Mouse (Mus musculus) kidney, adult 8-10 months (tissue): ENCODE results near the gene Gnai3.
A peak's percentile ranks its signal among the peaks of the same experiment; 100 is the strongest.

ENCODE experiments used
- DNase-seq, 2 experiments: peaks; one replicate each; pipeline ENCODE4 v3.0.0; 2022

Gnai3 gene

GRCm38 (mm10) chr3:108102075-108102474 is 43.9 kb downstream of the Gnai3 start:
- no peak for DNase-seq

- no peak for DNase-seq
Observed at GRCm38 (mm10) chr3:108101594-108101993, 44.4 kb downstream of the Gnai3 start.

GRCm38 (mm10) chr3:108098316-108098715 is 47.6 kb downstream of the Gnai3 start:
- DNase-seq: no peak

- no peak for DNase-seq
Observed at GRCm38 (mm10) chr3:108097656-108098055, 48.3 kb downstream of the Gnai3 start.

- DNase-seq: no peak
Observed at GRCm38 (mm10) chr3:108096726-108097125, 49.2 kb downstream of the Gnai3 start.

- no peak for DNase-seq
Observed at GRCm38 (mm10) chr3:108096226-108096625, 49.7 kb downstream of the Gnai3 start.

- DNase-seq: no peak
Observed at GRCm38 (mm10) chr3:108094976-108095760, 50.8 kb downstream of the Gnai3 start.

GRCm38 (mm10) chr3:108094146-108094545 is 51.8 kb downstream of the Gnai3 start:
- DNase-seq: no peak

- DNase-seq: no peak
Observed at GRCm38 (mm10) chr3:108093306-108093705, 52.6 kb downstream of the Gnai3 start.

- no peak for DNase-seq
Observed at GRCm38 (mm10) chr3:108092536-108093115, 53.3 kb downstream of the Gnai3 start, which contains the start of gene Gnat2. Gnat2 (plus strand) TSS chr3:108092789.

- DNase-seq: no peak
Observed at GRCm38 (mm10) chr3:108092030-108092429, 53.9 kb downstream of the Gnai3 start.

GRCm38 (mm10) chr3:108090561-108090960 is 55.4 kb downstream of the Gnai3 start:
- no peak for DNase-seq

GRCm38 (mm10) chr3:108089916-108090315 is 56.0 kb downstream of the Gnai3 start:
- no peak for DNase-seq

- no peak for DNase-seq
Observed at GRCm38 (mm10) chr3:108088842-108089380, 57.0 kb downstream of the Gnai3 start.

- no peak for DNase-seq
Observed at GRCm38 (mm10) chr3:108087329-108087728, 58.6 kb downstream of the Gnai3 start.

GRCm38 (mm10) chr3:108086470-108086979 is 59.4 kb downstream of the Gnai3 start, which contains the start of gene Ampd2:
Ampd2 (minus strand) TSS chr3:108086651.
- DNase-seq: peak; percentile 81 to 91

GRCm38 (mm10) chr3:108085721-108086469 is 60.1 kb downstream of the Gnai3 start:
- DNase-seq: peak; percentile 88 to 90

GRCm38 (mm10) chr3:108085281-108085720 is 60.6 kb downstream of the Gnai3 start:
- DNase-seq: peak; percentile 92 to 95

- no peak for DNase-seq
Observed at GRCm38 (mm10) chr3:108084767-108085270, 61.1 kb downstream of the Gnai3 start.

- no peak for DNase-seq
Observed at GRCm38 (mm10) chr3:108083904-108084407, 62.0 kb downstream of the Gnai3 start.

- no peak for DNase-seq
Observed at GRCm38 (mm10) chr3:108083161-108083560, 62.8 kb downstream of the Gnai3 start.

GRCm38 (mm10) chr3:108082251-108082875 is 63.6 kb downstream of the Gnai3 start:
- DNase-seq: no peak
